Mouse (Mus musculus): ENCODE measurements around the gene Sav1.

GRCm38 (mm10) chr12:70025431-70025830 is 38.6 kb upstream of the Sav1 start:
- TF ChIP-seq CTCF (IDR thresholded peaks at IDR 0.05): no peak
- no peak for TF ChIP-seq EP300 (IDR thresholded peaks at IDR 0.05; ENCODE audit: insufficient read depth, low read depth, low read length)

Data from heart, adult 2 months (tissue).